Mouse (Mus musculus) liver, postnatal 0 days (tissue): ENCODE measurements around the gene Shc2.

ENCODE experiments used
- CTCF ChIP-seq: sonication (generic); IDR thresholded peaks from 2 replicates; pipeline ENCODE4 v1.5.1; 2016; ENCODE audit warnings: antibody characterized with exemption, low read depth
- EP300 ChIP-seq: IDR thresholded peaks from 2 replicates; pipeline ENCODE4 v1.6.1; 2016; ENCODE audit warnings: antibody characterized with exemption, low read depth, mild to moderate bottlenecking

GRCm38 (mm10) chr10:79594111-79594510 is 43.6 kb downstream of the Shc2 start:
- TF ChIP-seq CTCF: no peak
- TF ChIP-seq EP300: no peak
